9 mouse cellular contexts compared by ENCODE assay signal in the genomic region with DNA sequence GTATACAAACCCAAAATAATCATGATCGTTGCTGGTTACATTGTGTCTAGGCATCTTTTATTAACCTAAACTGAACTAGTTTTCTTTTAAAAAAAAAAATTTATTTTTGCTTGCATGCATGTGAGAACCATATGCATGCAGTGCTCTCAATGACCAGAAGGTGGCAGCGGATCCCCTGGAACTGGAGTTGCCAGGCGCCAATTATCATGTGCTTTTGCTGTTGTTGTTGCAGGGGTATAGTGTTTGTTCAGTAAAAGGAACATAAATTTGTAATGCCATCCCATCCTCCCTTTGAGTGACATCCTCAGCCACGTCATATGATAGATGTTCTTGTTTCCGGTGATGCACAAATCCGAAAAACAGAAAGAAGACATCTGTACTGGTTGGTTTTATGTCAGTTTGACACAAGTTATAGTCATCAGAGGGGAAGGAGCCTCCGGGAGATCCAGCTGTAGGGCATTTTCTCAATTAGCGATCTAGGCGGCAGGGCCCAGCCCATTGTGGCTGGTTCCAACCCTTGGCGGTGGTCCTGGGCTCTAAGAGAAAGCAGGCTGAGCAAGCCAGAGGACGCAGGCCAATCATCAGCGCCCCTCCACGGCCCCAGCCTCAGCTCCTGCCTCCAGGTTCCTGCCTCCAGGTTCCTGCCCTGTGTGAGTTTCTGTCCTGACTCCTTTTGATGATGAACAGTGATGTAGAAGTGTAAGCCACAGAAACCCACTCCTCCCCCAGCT. TPM values are rescaled to one million over a fixed set of nuclear protein-coding genes. Genes with fewer than 3 reads are reported as not detected.
DNase-seq lines count a peak whose midpoint lies in the region; ATAC-seq and TF ChIP-seq lines count a peak whose summit lies in the region.
"Had no signal": no experiment of that assay in that cellular context is flagged by ENCODE, and none has a peak within 500 bp of the region (broad histone marks: within the 10 kb centered on the region; RNA-seq: fewer than 3 reads in every experiment).

No protein-coding gene starts in this region.

- DNase-seq in kidney, adult 2 months, result peak; percentile 85
- DNase-seq in brain, embryonic 18.5 days (ENCODE audit: low read depth, low spot score), result peak; percentile 45
- DNase-seq in hindbrain, postnatal 0 days (ENCODE audit: low spot score), result peak; percentile 91
- peak; percentile 78 for DNase-seq in limb, embryonic 14.5 days (ENCODE audit: low spot score)
- peak; percentile 70 to 87 for DNase-seq in thymus, postnatal 10 days (ENCODE audit: low spot score in 2 of 2)

- no peak overlapping the region for H3K4me2 ChIP-seq in kidney, embryonic 14.5 days (replicated peaks; ENCODE audit: low read depth, low read length)
- no peak overlapping the region for H3K4me2 ChIP-seq in forebrain, embryonic 15.5 days (replicated peaks)
- no peak overlapping the region for H3K4me2 ChIP-seq in hindbrain, postnatal 0 days (ENCODE audit: low read depth, low read length)
- H3K4me2 ChIP-seq in limb, embryonic 14.5 days (replicated peaks; ENCODE audit: low read depth, low read length, severe bottlenecking), result no peak overlapping the region
- H3K4me2 ChIP-seq: embryonic facial prominence, embryonic 13.5 days had no signal

- no peak overlapping the region for H3K4me3 ChIP-seq in kidney, adult 2 months (ENCODE audit: insufficient read depth, low read depth, low read length)
- no peak overlapping the region for H3K4me3 ChIP-seq in kidney, embryonic 14.5 days (ENCODE audit: low read length)
- H3K4me3 ChIP-seq in forebrain, embryonic 15.5 days, result no peak overlapping the region
- no peak overlapping the region for H3K4me3 ChIP-seq in hindbrain, postnatal 0 days (ENCODE audit: low read length)
- H3K4me3 ChIP-seq in limb, embryonic 14.5 days (replicated peaks; ENCODE audit: low read length), result no peak overlapping the region
- no peak overlapping the region for H3K4me3 ChIP-seq in olfactory bulb, adult 2 months (ENCODE audit: insufficient read depth, low read depth, low read length)
- H3K4me3 ChIP-seq: embryonic facial prominence, embryonic 13.5 days had no signal

- H3K4me1 ChIP-seq in kidney, adult 2 months (ENCODE audit: control insufficient read depth, insufficient read depth, low read length), result no peaks in the 10 kb centered on the region
- H3K4me1 ChIP-seq in kidney, embryonic 14.5 days (ENCODE audit: control insufficient read depth, insufficient read depth, low read length), result peaks cover 5% of the 10 kb centered on the region; the same call in 1 of the 2 replicates
- peaks cover 27% of the 10 kb centered on the region for H3K4me1 ChIP-seq in forebrain, embryonic 15.5 days
- 0 out of 2 replicates have a peak, but pooled peaks cover 4% of the 10 kb centered on the region for H3K4me1 ChIP-seq in hindbrain, postnatal 0 days (ENCODE audit: insufficient read depth, low read length)
- peaks cover 6% of the 10 kb centered on the region for H3K4me1 ChIP-seq in limb, embryonic 14.5 days (ENCODE audit: control insufficient read depth, insufficient read depth, low read length)
- H3K4me1 ChIP-seq in olfactory bulb, adult 2 months (ENCODE audit: control insufficient read depth, insufficient read depth, low read length), result peaks cover 6% of the 10 kb centered on the region; the same call in 1 of the 2 replicates

- no peak overlapping the region for H3K27ac ChIP-seq in kidney, adult 2 months (ENCODE audit: insufficient read depth, low read depth, low read length)
- H3K27ac ChIP-seq in kidney, embryonic 14.5 days (ENCODE audit: low read depth, low read length), result no peak overlapping the region
- no peak overlapping the region for H3K27ac ChIP-seq in forebrain, embryonic 15.5 days (replicated peaks)
- H3K27ac ChIP-seq in hindbrain, postnatal 0 days, result no peak overlapping the region
- no peak overlapping the region for H3K27ac ChIP-seq in limb, embryonic 14.5 days (replicated peaks; ENCODE audit: low read depth, low read length)
- no peak overlapping the region for H3K27ac ChIP-seq in olfactory bulb, adult 2 months (ENCODE audit: insufficient read depth, low read depth, low read length)
- H3K27ac ChIP-seq: embryonic facial prominence, embryonic 13.5 days had no signal

- TF ChIP-seq CTCF in kidney, adult 2 months (conservative IDR thresholded peaks at IDR 0.05; ENCODE audit: insufficient read depth, insufficient read length, low read depth, low read length), result peak; percentile 93
- peak; percentile 95 for TF ChIP-seq CTCF in hindbrain, postnatal 0 days (IDR thresholded peaks at IDR 0.05; ENCODE audit: low read depth)
- peak; percentile 52; the same call in 1 of the 2 replicates for TF ChIP-seq CTCF in olfactory bulb, adult 2 months (IDR thresholded peaks at IDR 0.05; ENCODE audit: insufficient read depth, low read depth, low read length)

- H3K9ac ChIP-seq in kidney, embryonic 14.5 days (ENCODE audit: low read depth, low read length), result no peak overlapping the region
- H3K9ac ChIP-seq in forebrain, embryonic 15.5 days (replicated peaks), result no peak overlapping the region
- H3K9ac ChIP-seq in hindbrain, postnatal 0 days (replicated peaks; ENCODE audit: low read length), result no peak overlapping the region
- H3K9ac ChIP-seq in limb, embryonic 14.5 days (ENCODE audit: low read depth, low read length, severe bottlenecking), result no peak overlapping the region
- H3K9ac ChIP-seq: embryonic facial prominence, embryonic 13.5 days had no signal

- WGBS in kidney, adult 2 months, result 39% methylated on average over 13 of the region's 13 CpGs
- 39% methylated on average over 13 of the region's 13 CpGs for WGBS in kidney, embryonic 14.5 days
- 33% methylated on average over 13 of the region's 13 CpGs for WGBS in forebrain, embryonic 15.5 days
- WGBS in hindbrain, postnatal 0 days, result 37% methylated on average over 13 of the region's 13 CpGs
- 46% methylated on average over 13 of the region's 13 CpGs for WGBS in limb, embryonic 14.5 days
- 30% methylated on average over 13 of the region's 13 CpGs for WGBS in olfactory bulb, adult 2 months

- no peaks in the 10 kb centered on the region for H3K9me3 ChIP-seq in kidney, embryonic 14.5 days (ENCODE audit: control insufficient read depth, low read length)
- no peaks in the 10 kb centered on the region for H3K9me3 ChIP-seq in forebrain, embryonic 15.5 days
- H3K9me3 ChIP-seq in hindbrain, postnatal 0 days (ENCODE audit: low read length), result no peaks in the 10 kb centered on the region
- H3K9me3 ChIP-seq in limb, embryonic 14.5 days (ENCODE audit: control insufficient read depth, low read length), result no peaks in the 10 kb centered on the region
- H3K9me3 ChIP-seq: embryonic facial prominence, embryonic 13.5 days had no signal

- no peaks in the 10 kb centered on the region for H3K27me3 ChIP-seq in kidney, adult 2 months (replicated peaks; ENCODE audit: control insufficient read depth, insufficient read depth, low read length)
- peaks cover 19% of the 10 kb centered on the region; the same call in 1 of the 2 replicates for H3K27me3 ChIP-seq in kidney, embryonic 14.5 days (ENCODE audit: control insufficient read depth, insufficient read depth, low read length)
- H3K27me3 ChIP-seq in forebrain, embryonic 15.5 days, result peaks cover 17% of the 10 kb centered on the region; the same call in 1 of the 2 replicates
- H3K27me3 ChIP-seq in hindbrain, postnatal 0 days (ENCODE audit: insufficient read depth, low read length), result peaks cover 19% of the 10 kb centered on the region
- peaks cover 10% of the 10 kb centered on the region for H3K27me3 ChIP-seq in limb, embryonic 14.5 days (ENCODE audit: control insufficient read depth, insufficient read depth, low read length)

- no peaks in the 10 kb centered on the region for H3K36me3 ChIP-seq in kidney, adult 2 months (ENCODE audit: control insufficient read depth, insufficient read depth, low read length)
- H3K36me3 ChIP-seq in kidney, embryonic 14.5 days (ENCODE audit: control insufficient read depth, insufficient read depth, low read length), result no peaks in the 10 kb centered on the region
- no peaks in the 10 kb centered on the region for H3K36me3 ChIP-seq in forebrain, embryonic 15.5 days
- no peaks in the 10 kb centered on the region for H3K36me3 ChIP-seq in hindbrain, postnatal 0 days (ENCODE audit: insufficient read depth, low read length)
- no peaks in the 10 kb centered on the region for H3K36me3 ChIP-seq in limb, embryonic 14.5 days (ENCODE audit: control insufficient read depth, insufficient read depth, low read length)
- H3K36me3 ChIP-seq: embryonic facial prominence, embryonic 13.5 days had no signal

- no peak for ATAC-seq in kidney, embryonic 14.5 days (ENCODE audit: low FRiP score, low TSS enrichment)
- ATAC-seq in forebrain, embryonic 15.5 days (replicated peaks), result peak; percentile 57
- ATAC-seq in hindbrain, postnatal 0 days, result peak; percentile 34
- ATAC-seq in limb, embryonic 14.5 days (ENCODE audit: low FRiP score, low read depth), result no peak

- no peak for TF ChIP-seq POLR2A in kidney, adult 2 months (IDR thresholded peaks at IDR 0.05; ENCODE audit: low read depth, low read length)
- TF ChIP-seq POLR2A in limb, embryonic 14.5 days (IDR thresholded peaks at IDR 0.05; ENCODE audit: borderline replicate concordance, extremely low read depth, insufficient read depth, insufficient read length), result no peak
- TF ChIP-seq POLR2A in olfactory bulb, adult 2 months (IDR thresholded peaks at IDR 0.05; ENCODE audit: insufficient read depth, low read depth, low read length), result no peak

RNA-seq across cellular contexts. Expression of gene Foxo1, which starts 5.5 kb away (rescaled TPM):
- 14.0 and 14.4 TPM in 2 replicates for polyA plus RNA-seq in kidney, adult 2 months (2012; rRNA removed)
- polyA plus RNA-seq in kidney, embryonic 14.5 days (2014; fragmentation: Nextera tagmentation; extraction: Ambion mirVana), result 6.4 and 7.8 TPM in 2 replicates
- polyA plus RNA-seq in forebrain, embryonic 15.5 days (2015; fragmentation: Nextera tagmentation; extraction: Ambion mirVana), result 3.6 and 3.8 TPM in 2 replicates
- total RNA-seq in hindbrain, postnatal 0 days (2014; rRNA removed), result 4.8 and 5.2 TPM in 2 replicates
- 3.1 and 3.2 TPM in 2 replicates for polyA plus RNA-seq in hindbrain, postnatal 0 days (2015; fragmentation: Nextera tagmentation; extraction: Ambion mirVana)
- polyA plus RNA-seq in limb, embryonic 14.5 days (2012; rRNA removed), result 7.6 and 9.3 TPM in 2 replicates
- polyA plus RNA-seq in limb, embryonic 14.5 days (2014; fragmentation: Nextera tagmentation; extraction: Ambion mirVana), result 7.0 and 8.5 TPM in 2 replicates
- not detected in 2 replicates for polyA plus RNA-seq in olfactory bulb, adult 2 months (2012; ENCODE audit: insufficient read depth, insufficient read length, low replicate concordance, missing spikeins)

Comparison
In these comparisons a context has a peak if more than half of its experiments do, and no peak if none do; other contexts are left out.
1. ATAC-seq: peak in forebrain, embryonic 15.5 days (single experiment) and hindbrain, postnatal 0 days (single experiment); none in kidney, embryonic 14.5 days (single experiment) and limb, embryonic 14.5 days (single experiment).
2. Peak in every context shown above with its lines, with median percentiles within 50 percentile points of each other: DNase-seq and CTCF ChIP-seq.